Mouse (Mus musculus): ENCODE data around the gene Psma6. TPM values are rescaled to one million over a fixed set of nuclear protein-coding genes. Genes with fewer than 3 reads are reported as not detected.

Psma6 gene
- polyA plus RNA-seq, 1 experiment from 2014 or later: 473 TPM

DNA sequence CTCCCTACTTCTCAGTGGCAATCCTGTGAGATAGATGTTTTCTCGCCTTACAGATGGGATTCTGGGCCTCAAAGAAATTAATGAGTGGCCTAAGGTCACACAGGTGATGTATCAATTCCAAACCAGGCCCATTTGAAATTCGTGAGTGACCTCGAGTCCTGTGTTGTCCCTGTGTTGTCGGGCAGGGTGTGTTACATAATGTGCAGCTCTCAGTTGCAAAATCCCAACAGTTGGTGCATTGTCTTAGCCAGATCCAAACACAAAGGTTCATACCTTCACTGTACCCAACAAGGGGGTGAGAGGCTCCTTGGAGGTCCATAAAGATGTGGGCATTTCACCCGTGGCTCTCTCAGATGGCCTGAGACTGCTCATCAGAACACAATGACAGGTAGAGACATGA is 56.4 kb downstream of the Psma6 start:
- Histone ChIP-seq H3K9me3 (ENCODE audit: control insufficient read depth, low read length) (no peaks in the 10 kb centered on the region), H3K4me2 (replicated peaks; ENCODE audit: low read depth, low read length) (no peak overlapping the region), H3K4me1 (ENCODE audit: control insufficient read depth, insufficient read depth, low read length) (peaks cover 19% of the 10 kb centered on the region), H3K36me3 (ENCODE audit: control insufficient read depth, insufficient read depth, low read length) (no peaks in the 10 kb centered on the region), H3K27ac (ENCODE audit: low read depth, low read length) (no peak overlapping the region), H3K9ac (ENCODE audit: low read depth, low read length) (no peak overlapping the region), H3K4me3 (ENCODE audit: low read length) (no peak overlapping the region), H3K27me3 (ENCODE audit: control insufficient read depth, insufficient read depth, low read length) (no peaks in the 10 kb centered on the region)
- ATAC-seq (ENCODE audit: low FRiP score, low TSS enrichment): no peak
- 71% methylated on average over 5 of the region's 5 CpGs for WGBS

DNA sequence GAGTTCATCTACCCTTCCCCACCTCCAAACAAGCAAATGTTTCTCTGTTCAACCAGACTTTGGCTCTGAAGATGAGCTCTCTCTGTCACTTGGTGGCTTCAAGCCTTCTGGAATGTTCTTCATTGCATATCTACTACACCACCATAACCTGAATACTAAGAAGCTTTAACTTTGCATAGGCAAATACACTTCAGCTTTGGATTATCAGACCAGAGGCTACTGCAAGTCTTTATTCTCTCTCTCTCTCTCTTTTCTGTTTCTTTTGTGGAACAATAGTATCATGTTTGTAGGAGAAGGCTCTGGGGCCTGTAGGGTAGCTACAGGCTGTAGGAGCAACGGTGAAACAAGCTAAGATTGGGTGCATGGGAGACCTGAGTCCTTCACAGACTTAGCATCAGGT is 58.2 kb downstream of the Psma6 start:
- Histone ChIP-seq H3K27me3 (ENCODE audit: control insufficient read depth, insufficient read depth, low read length) (no peaks in the 10 kb centered on the region), H3K9ac (ENCODE audit: low read depth, low read length) (no peak overlapping the region), H3K4me3 (ENCODE audit: low read length) (no peak overlapping the region), H3K4me2 (replicated peaks; ENCODE audit: low read depth, low read length) (no peak overlapping the region), H3K4me1 (ENCODE audit: control insufficient read depth, insufficient read depth, low read length) (peaks cover 27% of the 10 kb centered on the region), H3K36me3 (ENCODE audit: control insufficient read depth, insufficient read depth, low read length) (no peaks in the 10 kb centered on the region), H3K9me3 (ENCODE audit: control insufficient read depth, low read length) (no peaks in the 10 kb centered on the region), H3K27ac (ENCODE audit: low read depth, low read length) (no peak overlapping the region)
- WGBS: 93% methylated on average over 1 of the region's 1 CpGs
- no peak for ATAC-seq (ENCODE audit: low FRiP score, low TSS enrichment)

DNA sequence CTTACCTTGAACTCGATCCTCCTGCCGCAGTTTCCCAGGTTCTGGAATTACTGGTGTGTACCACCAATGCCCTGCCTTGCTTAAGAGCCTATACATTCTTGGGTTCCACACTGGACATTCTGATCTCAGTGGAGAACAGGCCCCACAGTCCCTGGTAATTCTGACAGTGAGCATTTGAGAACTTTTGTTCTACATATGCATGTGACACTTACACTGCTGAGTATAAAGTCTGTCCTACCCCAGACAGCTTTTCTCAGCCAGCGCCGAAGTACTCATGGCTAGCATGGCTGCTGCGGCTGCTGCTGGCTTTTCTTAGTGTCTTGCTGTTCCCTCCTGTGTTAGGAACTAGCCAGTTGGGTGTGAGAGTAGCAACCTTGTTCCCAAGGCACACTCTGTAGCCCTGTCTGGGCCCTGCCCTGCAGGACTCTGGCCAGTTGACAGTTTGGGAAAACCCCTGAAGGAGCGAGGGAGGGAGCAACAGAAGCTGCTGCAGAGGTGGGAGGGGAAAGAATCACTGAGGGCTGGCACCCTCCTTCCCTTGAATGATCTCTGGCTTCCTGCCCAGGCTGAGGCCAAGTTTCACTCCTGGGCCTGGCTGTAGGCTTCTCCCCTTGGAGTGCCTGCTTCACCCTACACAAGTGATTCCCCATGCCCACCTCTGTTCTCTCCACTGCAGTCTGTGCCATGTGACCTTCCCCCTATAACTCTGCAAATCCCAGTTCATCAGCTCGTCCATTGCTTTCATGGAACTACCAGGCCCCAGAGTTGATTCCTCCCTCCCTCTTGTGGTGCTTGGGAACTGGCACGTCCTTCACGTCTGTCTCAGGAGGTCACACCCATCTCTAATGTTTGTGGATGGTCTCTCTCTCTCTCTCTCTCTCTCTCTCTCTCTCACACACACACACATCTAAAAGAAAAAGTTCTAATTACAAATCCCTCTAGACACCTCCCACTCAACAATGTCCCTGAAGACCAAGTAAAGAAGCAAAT is 59.1 kb downstream of the Psma6 start:
- 62% methylated on average over 9 of the region's 9 CpGs for WGBS
- peaks cover 22% of the 10 kb centered on the region for H3K4me1 ChIP-seq (ENCODE audit: control insufficient read depth, insufficient read depth, low read length)
- H3K27me3 ChIP-seq (ENCODE audit: control insufficient read depth, insufficient read depth, low read length): no peaks in the 10 kb centered on the region
- no peak; the same call in 1 of the 2 replicates for ATAC-seq (ENCODE audit: low FRiP score, low TSS enrichment)
- H3K9ac ChIP-seq (ENCODE audit: low read depth, low read length): no peak overlapping the region
- H3K27ac ChIP-seq (ENCODE audit: low read depth, low read length): no peak overlapping the region
- H3K36me3 ChIP-seq (ENCODE audit: control insufficient read depth, insufficient read depth, low read length): no peaks in the 10 kb centered on the region
- no peak overlapping the region for H3K4me2 ChIP-seq (replicated peaks; ENCODE audit: low read depth, low read length)
- H3K9me3 ChIP-seq (ENCODE audit: control insufficient read depth, low read length): no peaks in the 10 kb centered on the region
- H3K4me3 ChIP-seq (ENCODE audit: low read length): no peak overlapping the region

DNA sequence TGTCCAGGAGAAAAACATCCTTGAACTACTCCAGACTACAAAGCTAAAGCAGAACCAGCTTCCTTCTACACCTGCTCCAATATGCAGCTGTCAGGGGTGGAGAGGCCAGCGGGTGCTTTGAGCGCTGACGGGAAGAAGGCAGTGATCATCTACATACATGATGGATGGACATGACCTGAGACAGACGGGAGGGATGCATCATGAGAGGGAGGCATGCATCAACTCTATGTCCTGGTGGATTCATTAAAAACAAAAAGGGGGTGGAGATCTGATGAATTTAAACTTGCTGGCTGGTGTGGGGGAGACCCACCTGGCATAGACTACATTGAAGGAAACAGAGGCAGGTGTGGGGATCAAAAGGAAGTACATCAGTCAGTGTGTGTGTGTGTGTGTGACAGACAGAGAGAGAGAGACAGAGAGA is 60.0 kb downstream of the Psma6 start:
- H3K27ac ChIP-seq (ENCODE audit: low read depth, low read length): no peak overlapping the region
- no peak for ATAC-seq (ENCODE audit: low FRiP score, low TSS enrichment)

DNA sequence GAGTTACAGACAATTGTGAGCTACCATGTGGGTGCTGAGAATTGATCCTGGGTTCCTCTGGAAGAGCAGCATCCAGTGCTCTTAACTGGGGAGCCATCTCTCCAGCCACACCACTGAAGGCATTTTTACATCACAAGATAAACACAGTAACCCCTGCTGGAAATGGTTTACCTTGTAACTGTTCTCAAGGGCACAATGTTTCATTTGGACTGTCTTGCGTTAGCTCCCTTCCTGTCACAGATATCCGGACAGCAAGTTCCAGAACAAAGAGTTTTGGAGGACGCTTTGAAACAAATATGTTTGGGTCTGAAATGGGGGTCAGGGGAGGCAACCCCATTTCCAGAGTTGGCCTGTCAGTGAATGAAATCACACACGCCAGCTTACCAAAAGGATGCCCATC is 61.6 kb downstream of the Psma6 start:
- no peak overlapping the region for H3K27ac ChIP-seq (ENCODE audit: low read depth, low read length)
- WGBS: 62% methylated on average over 4 of the region's 4 CpGs
- no peak overlapping the region for H3K4me3 ChIP-seq (ENCODE audit: low read length)

More for the DNA sequence above, 60.0 kb downstream of the Psma6 start:
- H3K27me3 ChIP-seq (ENCODE audit: control insufficient read depth, insufficient read depth, low read length): no peaks in the 10 kb centered on the region
- H3K9me3 ChIP-seq (ENCODE audit: control insufficient read depth, low read length): no peaks in the 10 kb centered on the region
- no peaks in the 10 kb centered on the region for H3K36me3 ChIP-seq (ENCODE audit: control insufficient read depth, insufficient read depth, low read length)
- no peak overlapping the region for H3K4me2 ChIP-seq (replicated peaks; ENCODE audit: low read depth, low read length)
- peaks cover 13% of the 10 kb centered on the region for H3K4me1 ChIP-seq (ENCODE audit: control insufficient read depth, insufficient read depth, low read length)
- no peak overlapping the region for H3K4me3 ChIP-seq (ENCODE audit: low read length)
- no peak overlapping the region for H3K9ac ChIP-seq (ENCODE audit: low read depth, low read length)
- 75% methylated on average over 4 of the region's 4 CpGs for WGBS

DNA sequence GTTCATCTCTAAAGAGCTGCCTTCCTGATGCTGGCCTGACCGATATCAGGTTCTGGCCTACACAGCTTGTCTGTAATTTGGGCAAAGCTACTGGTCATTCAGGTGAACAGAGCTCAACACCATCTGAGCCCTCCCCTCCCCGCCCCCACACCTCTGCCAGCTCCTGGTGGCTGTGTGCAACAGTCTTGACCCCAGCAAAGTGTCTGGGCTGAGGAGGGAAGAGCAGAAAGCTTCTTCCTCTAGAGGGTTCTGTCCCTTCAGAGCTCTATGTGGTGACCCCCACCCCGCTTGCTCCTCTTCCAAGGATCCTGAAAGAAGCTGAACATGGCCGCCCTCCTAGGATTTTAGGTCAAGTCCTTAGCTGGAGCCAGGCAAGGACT is 62.3 kb downstream of the Psma6 start:
- ATAC-seq (ENCODE audit: low FRiP score, low TSS enrichment): no peak

More for the DNA sequence above, 61.6 kb downstream of the Psma6 start:
- no peaks in the 10 kb centered on the region for H3K36me3 ChIP-seq (ENCODE audit: control insufficient read depth, insufficient read depth, low read length)
- H3K27me3 ChIP-seq (ENCODE audit: control insufficient read depth, insufficient read depth, low read length): no peaks in the 10 kb centered on the region
- no peaks in the 10 kb centered on the region for H3K9me3 ChIP-seq (ENCODE audit: control insufficient read depth, low read length)
- no peak for ATAC-seq (ENCODE audit: low FRiP score, low TSS enrichment)
- peaks cover 13% of the 10 kb centered on the region for H3K4me1 ChIP-seq (ENCODE audit: control insufficient read depth, insufficient read depth, low read length)
- no peak overlapping the region for H3K4me2 ChIP-seq (replicated peaks; ENCODE audit: low read depth, low read length)
- no peak overlapping the region for H3K9ac ChIP-seq (ENCODE audit: low read depth, low read length)

DNA sequence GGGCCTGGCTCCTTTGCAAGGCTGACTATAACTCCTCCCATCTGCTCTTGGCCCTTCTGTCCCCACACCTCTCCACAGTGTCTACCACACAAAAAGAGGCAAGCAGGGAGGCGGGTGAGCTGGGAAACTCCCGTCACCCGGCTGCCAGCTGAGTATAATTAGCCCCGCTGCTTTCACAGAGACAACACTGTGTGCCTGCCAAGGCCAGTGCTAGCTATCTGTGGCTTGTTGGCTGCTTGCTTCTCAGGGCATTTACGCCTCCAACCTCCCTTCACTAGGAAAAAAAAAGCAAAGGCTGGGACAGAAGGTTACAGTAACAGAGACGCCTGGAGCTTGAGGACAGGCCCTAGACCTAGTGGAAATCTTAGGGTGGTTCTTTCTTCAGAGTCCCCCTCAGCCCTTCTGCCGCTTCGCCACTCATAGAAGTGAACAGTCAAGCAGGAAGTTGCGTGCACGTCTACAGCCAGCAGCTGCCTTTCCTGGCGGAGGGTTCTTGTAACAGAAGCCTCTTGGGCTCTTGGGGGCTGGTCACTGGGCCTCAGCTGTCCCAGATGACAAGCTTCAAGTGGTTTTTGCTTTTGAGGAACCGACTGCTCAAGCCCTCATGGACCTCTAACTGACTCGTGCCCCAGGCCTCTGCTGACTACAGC is 62.8 kb downstream of the Psma6 start:
- Histone ChIP-seq H3K4me1 (ENCODE audit: control insufficient read depth, insufficient read depth, low read length) (peaks cover 13% of the 10 kb centered on the region), H3K9ac (ENCODE audit: low read depth, low read length) (no peak overlapping the region), H3K27ac (ENCODE audit: low read depth, low read length) (peak overlapping the region; percentile 82), H3K36me3 (ENCODE audit: control insufficient read depth, insufficient read depth, low read length) (no peaks in the 10 kb centered on the region), H3K27me3 (ENCODE audit: control insufficient read depth, insufficient read depth, low read length) (no peaks in the 10 kb centered on the region), H3K4me3 (ENCODE audit: low read length) (no peak overlapping the region), H3K9me3 (ENCODE audit: control insufficient read depth, low read length) (no peaks in the 10 kb centered on the region), H3K4me2 (replicated peaks; ENCODE audit: low read depth, low read length) (no peak overlapping the region)
- 28% methylated on average over 13 of the region's 13 CpGs for WGBS
- peak; percentile 36 for ATAC-seq (ENCODE audit: low FRiP score, low TSS enrichment)

More for the DNA sequence above, 62.3 kb downstream of the Psma6 start:
- peaks cover 13% of the 10 kb centered on the region for H3K4me1 ChIP-seq (ENCODE audit: control insufficient read depth, insufficient read depth, low read length)
- WGBS: 77% methylated on average over 4 of the region's 4 CpGs
- no peak overlapping the region for H3K9ac ChIP-seq (ENCODE audit: low read depth, low read length)
- no peak overlapping the region for H3K4me3 ChIP-seq (ENCODE audit: low read length)
- H3K36me3 ChIP-seq (ENCODE audit: control insufficient read depth, insufficient read depth, low read length): no peaks in the 10 kb centered on the region
- no peaks in the 10 kb centered on the region for H3K9me3 ChIP-seq (ENCODE audit: control insufficient read depth, low read length)
- H3K27me3 ChIP-seq (ENCODE audit: control insufficient read depth, insufficient read depth, low read length): no peaks in the 10 kb centered on the region
- no peak overlapping the region for H3K4me2 ChIP-seq (replicated peaks; ENCODE audit: low read depth, low read length)
- H3K27ac ChIP-seq (ENCODE audit: low read depth, low read length): peak overlapping the region; percentile 82; the same call in 1 of the 2 replicates

DNA sequence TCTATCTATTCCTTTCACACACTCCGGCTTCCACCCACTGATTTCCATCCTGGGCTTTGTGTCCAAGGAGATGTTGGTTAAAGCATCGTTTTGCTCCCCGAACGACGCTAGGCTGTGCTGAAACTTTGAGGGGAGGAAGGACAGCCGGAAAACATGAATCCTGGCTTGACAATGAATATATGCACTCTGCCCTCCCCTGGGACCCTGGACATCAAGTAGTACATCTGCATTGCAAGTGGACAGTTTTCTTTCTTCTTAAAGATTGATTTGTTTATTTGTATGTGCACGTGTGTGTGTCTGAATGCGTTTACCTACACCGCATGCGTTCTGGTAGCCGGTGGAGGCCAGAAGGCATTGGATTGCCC is 63.4 kb downstream of the Psma6 start:
- WGBS: 67% methylated on average over 11 of the region's 11 CpGs
- Histone ChIP-seq H3K27ac (ENCODE audit: low read depth, low read length) (peak overlapping the region; percentile 82), H3K36me3 (ENCODE audit: control insufficient read depth, insufficient read depth, low read length) (no peaks in the 10 kb centered on the region), H3K9ac (ENCODE audit: low read depth, low read length) (no peak overlapping the region), H3K4me2 (replicated peaks; ENCODE audit: low read depth, low read length) (no peak overlapping the region), H3K4me1 (ENCODE audit: control insufficient read depth, insufficient read depth, low read length) (peaks cover 13% of the 10 kb centered on the region), H3K27me3 (ENCODE audit: control insufficient read depth, insufficient read depth, low read length) (no peaks in the 10 kb centered on the region), H3K9me3 (ENCODE audit: control insufficient read depth, low read length) (no peaks in the 10 kb centered on the region), H3K4me3 (ENCODE audit: low read length) (no peak overlapping the region)
- ATAC-seq (ENCODE audit: low FRiP score, low TSS enrichment): no peak

DNA sequence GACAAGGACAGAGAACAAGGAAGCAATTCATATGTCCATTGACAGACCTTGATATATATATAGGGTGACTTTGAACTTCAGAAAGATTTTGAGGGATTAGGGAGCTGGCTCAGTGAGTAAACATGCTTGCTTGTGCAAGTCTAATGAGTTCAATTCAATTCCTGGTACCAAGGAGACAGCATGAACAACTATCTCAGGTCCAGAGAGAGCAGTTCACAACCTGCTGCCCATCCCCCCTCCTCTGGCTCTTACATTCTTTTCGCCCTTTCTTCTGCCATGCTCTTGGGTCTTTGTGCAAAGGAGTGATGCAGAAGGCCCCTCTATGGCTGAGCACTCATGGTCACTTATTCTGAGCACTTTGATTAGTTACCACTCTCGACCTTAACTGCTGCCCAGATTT is 64.4 kb downstream of the Psma6 start:
- 82% methylated on average over 2 of the region's 2 CpGs for WGBS
- H3K36me3 ChIP-seq (ENCODE audit: control insufficient read depth, insufficient read depth, low read length): no peaks in the 10 kb centered on the region
- no peak overlapping the region for H3K4me2 ChIP-seq (replicated peaks; ENCODE audit: low read depth, low read length)
- no peak overlapping the region for H3K27ac ChIP-seq (ENCODE audit: low read depth, low read length)
- H3K4me1 ChIP-seq (ENCODE audit: control insufficient read depth, insufficient read depth, low read length): peaks cover 13% of the 10 kb centered on the region
- no peaks in the 10 kb centered on the region for H3K27me3 ChIP-seq (ENCODE audit: control insufficient read depth, insufficient read depth, low read length)
- no peaks in the 10 kb centered on the region for H3K9me3 ChIP-seq (ENCODE audit: control insufficient read depth, low read length)
- H3K9ac ChIP-seq (ENCODE audit: low read depth, low read length): no peak overlapping the region
- H3K4me3 ChIP-seq (ENCODE audit: low read length): no peak overlapping the region
- no peak for ATAC-seq (ENCODE audit: low FRiP score, low TSS enrichment)
